Mouse (Mus musculus): Measurements from ENCODE around the gene Rundc3a.

GRCm38 (mm10) chr11:102393719-102394420 lies 667 bp downstream of the Rundc3a start:
- TF ChIP-seq POLR2A (IDR thresholded peaks at IDR 0.05; ENCODE audit: insufficient read length, low read depth) (no peak), MAX (IDR thresholded peaks at IDR 0.05; ENCODE audit: low read depth) (no peak), SRF (IDR thresholded peaks at IDR 0.05; ENCODE audit: control insufficient read depth, insufficient read length, low read depth) (no peak), POLR2AphosphoS2 (IDR thresholded peaks at IDR 0.05; ENCODE audit: insufficient read length, low read depth) (no peak), USF1 (IDR thresholded peaks at IDR 0.05; ENCODE audit: low read depth) (no peak)

Data from myocyte (in vitro differentiated cells).